In the genomic region with DNA sequence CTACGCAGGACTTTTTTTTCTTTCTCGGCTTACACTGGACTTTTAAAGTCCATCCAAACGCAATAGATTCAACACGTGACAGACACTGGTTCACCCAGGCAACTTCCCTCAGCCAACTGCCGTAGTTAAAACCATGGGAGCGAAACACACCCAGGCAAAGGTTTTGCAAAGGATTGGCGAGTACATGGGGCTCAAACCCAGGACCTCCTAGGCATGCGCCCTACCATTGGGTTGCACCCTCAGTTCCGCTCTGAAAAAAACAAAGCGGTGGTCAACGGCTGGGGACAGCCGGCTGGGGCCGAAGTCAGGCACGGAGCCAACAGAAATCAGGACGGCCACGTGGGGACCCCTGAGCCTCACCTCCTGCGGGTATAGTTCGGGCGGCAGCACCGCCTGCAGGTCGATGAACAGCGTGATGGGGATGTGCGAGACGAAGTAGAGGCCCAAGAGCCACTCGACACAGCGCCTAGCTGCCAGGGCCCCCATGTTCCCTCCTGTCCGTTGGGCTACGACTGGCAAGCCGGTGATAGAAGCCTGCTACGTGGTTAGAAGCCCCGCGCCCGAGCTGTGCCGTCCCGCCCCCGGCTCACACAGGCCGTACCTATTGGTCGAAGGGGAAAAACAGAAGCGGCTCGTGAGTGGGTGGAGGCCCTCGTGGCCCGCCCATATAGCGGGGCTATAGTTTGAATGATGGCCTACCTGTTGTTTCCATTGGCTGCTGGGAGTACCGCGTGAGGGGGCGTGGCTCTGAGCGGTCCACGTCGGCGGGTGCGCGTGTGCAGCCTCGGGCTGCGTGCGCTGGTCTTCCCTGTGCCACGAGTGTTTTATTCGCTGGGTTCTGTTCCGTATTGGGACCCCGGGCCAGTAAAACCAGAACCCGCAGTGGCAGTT, we compare ENCODE assay signal across 8 mouse cellular contexts. TPM values are rescaled to one million over a fixed set of nuclear protein-coding genes. Genes with fewer than 3 reads are reported as not detected.
DNase-seq lines count a peak whose midpoint lies in the region; ATAC-seq and TF ChIP-seq lines count a peak whose summit lies in the region.

A gene (minus strand): TSS at position 610 of the 891 bp plus-strand sequence.

- H3K9me3 ChIP-seq in embryonic facial prominence, embryonic 14.5 days (ENCODE audit: control insufficient read depth, low read length): 0 out of 2 replicates have a peak, but pooled peaks cover 5% of the 10 kb centered on the region
- H3K9me3 ChIP-seq in limb, embryonic 13.5 days: 0 out of 2 replicates have a peak, but pooled peaks cover 5% of the 10 kb centered on the region
- H3K9me3 ChIP-seq in midbrain, embryonic 16.5 days (replicated peaks; ENCODE audit: control insufficient read depth, low read length, poor library complexity, severe bottlenecking): no peaks in the 10 kb centered on the region

- peak; percentile 100 for ATAC-seq in embryonic facial prominence, embryonic 14.5 days (ENCODE audit: low read depth)
- ATAC-seq in limb, embryonic 13.5 days (ENCODE audit: low FRiP score, low read depth): peak; percentile 100
- peak; percentile 100 for ATAC-seq in midbrain, embryonic 16.5 days

- TF ChIP-seq CTCF in heart, adult 2 months (IDR thresholded peaks at IDR 0.05): peak; percentile 36

- H3K9ac ChIP-seq in embryonic facial prominence, embryonic 14.5 days (ENCODE audit: low read depth, low read length): peak within 1 kb of the TSS; percentile 79
- peak within 1 kb of the TSS; percentile 72 for H3K9ac ChIP-seq in heart, adult 2 months (ENCODE audit: low read depth, low read length)
- H3K9ac ChIP-seq in limb, embryonic 13.5 days: peak within 1 kb of the TSS; percentile 74
- H3K9ac ChIP-seq in midbrain, embryonic 16.5 days (ENCODE audit: low read depth, low read length): peak within 1 kb of the TSS; percentile 76

- peak within 1 kb of the TSS; percentile 78 for H3K4me2 ChIP-seq in embryonic facial prominence, embryonic 14.5 days (ENCODE audit: low read depth, low read length)
- H3K4me2 ChIP-seq in limb, embryonic 13.5 days (replicated peaks): peak within 1 kb of the TSS; percentile 75
- peak within 1 kb of the TSS; percentile 84 for H3K4me2 ChIP-seq in midbrain, embryonic 16.5 days (ENCODE audit: low read length)

- WGBS in embryonic facial prominence, embryonic 14.5 days: under 1% methylated on average over 47 of the region's 60 CpGs
- WGBS in heart, adult 2 months: under 1% methylated on average over 60 of the region's 60 CpGs
- whole genome bisulfite sequencing in limb, embryonic 13.5 days: under 1% methylated on average over 60 of the region's 60 CpGs
- WGBS in midbrain, embryonic 16.5 days: under 1% methylated on average over 59 of the region's 60 CpGs

- intact Hi-C loops in heart, adult 2 months (cut with DNase I): loop anchor here (2.0 to 10.0 kb wide), 3 partner anchors 14 to 404 kb away; a partner anchor contains a TSS

- peak within 1 kb of the TSS; percentile 78 for H3K27ac ChIP-seq in embryonic facial prominence, embryonic 14.5 days (replicated peaks; ENCODE audit: low read depth, low read length)
- H3K27ac ChIP-seq in heart, adult 2 months: peak within 1 kb of the TSS; percentile 72
- H3K27ac ChIP-seq in limb, embryonic 13.5 days: peak within 1 kb of the TSS; percentile 87
- peak within 1 kb of the TSS; percentile 92 for H3K27ac ChIP-seq in midbrain, embryonic 16.5 days (ENCODE audit: low read length)

- H3K36me3 ChIP-seq in embryonic facial prominence, embryonic 14.5 days (ENCODE audit: control insufficient read depth, insufficient read depth, low read length): no peaks in the 10 kb centered on the region
- H3K36me3 ChIP-seq in heart, adult 2 months (ENCODE audit: control insufficient read depth, insufficient read depth, low read length): no peaks in the 10 kb centered on the region
- H3K36me3 ChIP-seq in limb, embryonic 13.5 days: peaks cover 3% of the 10 kb centered on the region
- H3K36me3 ChIP-seq in midbrain, embryonic 16.5 days (ENCODE audit: control insufficient read depth, insufficient read depth, low read length): no peaks in the 10 kb centered on the region

- no peaks in the 10 kb centered on the region for H3K27me3 ChIP-seq in embryonic facial prominence, embryonic 14.5 days (replicated peaks; ENCODE audit: control insufficient read depth, insufficient read depth, low read length)
- H3K27me3 ChIP-seq in heart, adult 2 months (ENCODE audit: control insufficient read depth, insufficient read depth, low read length): no peaks in the 10 kb centered on the region
- no peaks in the 10 kb centered on the region for H3K27me3 ChIP-seq in limb, embryonic 13.5 days
- no peaks in the 10 kb centered on the region for H3K27me3 ChIP-seq in midbrain, embryonic 16.5 days (ENCODE audit: control insufficient read depth, insufficient read depth, low read depth, low read length)

- TF ChIP-seq POLR2A in heart, adult 2 months (IDR thresholded peaks at IDR 0.05; ENCODE audit: insufficient read depth, low read depth, low read length): peak; percentile 83

- TF ChIP-seq EP300 in heart, adult 2 months (IDR thresholded peaks at IDR 0.05; ENCODE audit: insufficient read depth, low read depth, low read length): 0 out of 2 replicates have a peak, but pooled peaks have one; percentile 38

- H3K79me2 ChIP-seq in heart, adult 2 months (replicated peaks; ENCODE audit: control insufficient read depth, insufficient read depth, low read length): no peaks in the 10 kb centered on the region

- peaks cover 13% of the 10 kb centered on the region for H3K4me1 ChIP-seq in embryonic facial prominence, embryonic 14.5 days (ENCODE audit: control insufficient read depth, insufficient read depth, low read length)
- H3K4me1 ChIP-seq in heart, adult 2 months (ENCODE audit: control insufficient read depth, insufficient read depth, low read length): no peaks in the 10 kb centered on the region
- peaks cover 24% of the 10 kb centered on the region for H3K4me1 ChIP-seq in limb, embryonic 13.5 days
- peaks cover 16% of the 10 kb centered on the region for H3K4me1 ChIP-seq in midbrain, embryonic 16.5 days (ENCODE audit: control insufficient read depth, insufficient read depth, low read length)

- DNase-seq in 3T3-L1 (ENCODE audit: low read depth, low spot score): peak; percentile 98
- DNase-seq in adrenal gland, postnatal 4 days (ENCODE audit: low spot score in 2 of 2): peak; percentile 79 to 88
- DNase-seq in embryonic facial prominence, embryonic 14.5 days (ENCODE audit: low spot score): peak; percentile 99
- DNase-seq in heart, adult 2 months: peak; percentile 92 to 96
- DNase-seq in kidney, adult 8-10 months: peak; percentile 97
- DNase-seq in spleen, postnatal 10 days (ENCODE audit: low spot score in 2 of 2): peak; percentile 81 to 96

- H3K4me3 ChIP-seq in embryonic facial prominence, embryonic 14.5 days (ENCODE audit: low read depth, low read length): peak within 1 kb of the TSS; percentile 74
- H3K4me3 ChIP-seq in heart, adult 2 months: peak within 1 kb of the TSS; percentile 89
- H3K4me3 ChIP-seq in limb, embryonic 13.5 days: peak within 1 kb of the TSS; percentile 73
- peak within 1 kb of the TSS; percentile 53 for H3K4me3 ChIP-seq in midbrain, embryonic 16.5 days (ENCODE audit: low read depth, low read length)

RNA-seq across cellular contexts. Expression of the gene that starts here (rescaled TPM):
- total RNA-seq in adrenal gland, postnatal 4 days (2021): 10 to 100 TPM; 47.1 to 60.4 TPM
- polyA plus RNA-seq in embryonic facial prominence, embryonic 14.5 days (2014; fragmentation: Nextera tagmentation; extraction: Ambion mirVana): 86.9 and 88.2 TPM in 2 replicates
- total RNA-seq in heart, adult 2 months (2021): 1 to 10 TPM; 5.2 to 6.1 TPM
- 6.4 and 6.8 TPM in 2 replicates for polyA plus RNA-seq in heart, adult 2 months (2012; rRNA removed)
- 74.1 and 75.2 TPM in 2 replicates for polyA plus RNA-seq in limb, embryonic 13.5 days (2015; fragmentation: Nextera tagmentation; extraction: Ambion mirVana)
- polyA plus RNA-seq in midbrain, embryonic 16.5 days (2015; fragmentation: Nextera tagmentation; extraction: Ambion mirVana): 33.8 and 41.7 TPM in 2 replicates

Comparison
In these comparisons a context has a peak if more than half of its experiments do, and no peak if none do; other contexts are left out.
1. Peak in every context shown above with its lines: DNase-seq, ATAC-seq, H3K4me3 ChIP-seq and H3K27ac ChIP-seq.
2. RNA of the gene that starts here (total RNA-seq): 47.1 to 60.4 TPM in adrenal gland, postnatal 4 days; 5.2 to 6.1 TPM in heart, adult 2 months; every median in the first group is over 4 times any median in the second.